ENCODE assay signal across 8 mouse cellular contexts in the genomic region with DNA sequence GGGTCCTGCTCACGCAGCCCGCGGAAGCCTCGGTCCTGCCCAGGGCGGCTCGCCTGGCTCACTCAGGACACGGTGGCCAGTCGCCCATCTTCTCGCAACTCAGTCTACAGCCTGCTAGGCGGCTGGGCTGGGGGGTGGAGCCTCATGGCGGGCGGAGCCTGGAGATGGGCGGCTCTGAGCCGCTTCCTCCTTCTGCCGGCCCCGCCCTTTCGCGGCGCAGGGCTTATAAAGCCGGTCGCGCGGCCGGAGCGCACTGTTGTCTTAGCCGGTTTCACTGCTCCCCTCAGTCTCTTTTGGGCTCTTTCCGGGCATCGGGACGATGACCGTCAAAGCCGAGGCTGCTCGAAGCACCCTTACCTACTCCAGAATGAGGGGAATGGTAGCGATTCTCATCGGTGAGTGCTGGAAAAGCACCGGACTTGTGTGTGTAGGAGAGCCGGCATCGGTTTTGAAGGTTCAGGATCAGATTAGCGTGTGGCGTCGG.
DNase-seq lines count a peak whose midpoint lies in the region; ATAC-seq lines count a peak whose summit lies in the region.

No protein-coding gene starts in this region.

- H3K36me3 ChIP-seq in hindbrain, embryonic 14.5 days (replicated peaks; ENCODE audit: control insufficient read depth, insufficient read depth) = peaks cover 36% of the 10 kb centered on the region

- H3K4me2 ChIP-seq in hindbrain, embryonic 14.5 days (replicated peaks) = peak overlapping the region; percentile 99

- H3K9me3 ChIP-seq in hindbrain, embryonic 14.5 days (ENCODE audit: control insufficient read depth, low read length) = no peaks in the 10 kb centered on the region

- peak overlapping the region; percentile 75 for H3K9ac ChIP-seq in hindbrain, embryonic 14.5 days

- H3K27me3 ChIP-seq in hindbrain, embryonic 14.5 days (ENCODE audit: control insufficient read depth, insufficient read depth, low read length) = peaks cover 13% of the 10 kb centered on the region; the same call in 1 of the 2 replicates

- ATAC-seq in hindbrain, embryonic 14.5 days (ENCODE audit: low FRiP score) = peak; percentile 97

- peaks cover 4% of the 10 kb centered on the region; the same call in 1 of the 2 replicates for H3K4me1 ChIP-seq in hindbrain, embryonic 14.5 days (replicated peaks; ENCODE audit: control insufficient read depth, insufficient read depth, low read length)

- peak overlapping the region; percentile 56 for H3K4me3 ChIP-seq in hindbrain, embryonic 14.5 days (replicated peaks; ENCODE audit: low read length)

- WGBS in hindbrain, embryonic 14.5 days = 3% methylated on average over 40 of the region's 40 CpGs

- peak; percentile 95 for DNase-seq in T-cell, adult 2 months (ENCODE audit: low spot score)
- peak; percentile 98 for DNase-seq in cerebellum, postnatal 25 days
- DNase-seq in frontal cortex, postnatal 25 days (ENCODE audit: low spot score in 2 of 2) = peak; percentile 91 to 93
- DNase-seq in hindbrain, embryonic 14.5 days (ENCODE audit: low spot score) = peak; percentile 92
- DNase-seq in layer of hippocampus, postnatal 36 days = peak; percentile 96 to 97
- DNase-seq in lung, postnatal 25 days (ENCODE audit: low spot score) = peak; percentile 97
- peak; percentile 92 for DNase-seq in retina, adult 2 months (ENCODE audit: low read depth, low spot score)
- DNase-seq in thymus, postnatal 25 days = peak; percentile 98

- peak overlapping the region; percentile 75 for H3K27ac ChIP-seq in hindbrain, embryonic 14.5 days

Comparison
In these comparisons a context has a peak if more than half of its experiments do, and no peak if none do; other contexts are left out.
1. Peak in every context shown above with its lines: DNase-seq, ATAC-seq, H3K4me3 ChIP-seq and H3K27ac ChIP-seq.